Mouse (Mus musculus) liver, embryonic 14.5 days (tissue): ENCODE results near the gene Mrpl47.

ENCODE experiments used
- CTCF ChIP-seq: IDR thresholded peaks from 2 replicates; pipeline ENCODE4 v1.5.1; 2016; ENCODE audit warnings: antibody characterized with exemption, low read depth, control low read depth
- EP300 ChIP-seq: IDR thresholded peaks from 2 replicates; pipeline ENCODE4 v1.6.1; 2016; ENCODE audit warnings: antibody characterized with exemption, low read depth

DNA sequence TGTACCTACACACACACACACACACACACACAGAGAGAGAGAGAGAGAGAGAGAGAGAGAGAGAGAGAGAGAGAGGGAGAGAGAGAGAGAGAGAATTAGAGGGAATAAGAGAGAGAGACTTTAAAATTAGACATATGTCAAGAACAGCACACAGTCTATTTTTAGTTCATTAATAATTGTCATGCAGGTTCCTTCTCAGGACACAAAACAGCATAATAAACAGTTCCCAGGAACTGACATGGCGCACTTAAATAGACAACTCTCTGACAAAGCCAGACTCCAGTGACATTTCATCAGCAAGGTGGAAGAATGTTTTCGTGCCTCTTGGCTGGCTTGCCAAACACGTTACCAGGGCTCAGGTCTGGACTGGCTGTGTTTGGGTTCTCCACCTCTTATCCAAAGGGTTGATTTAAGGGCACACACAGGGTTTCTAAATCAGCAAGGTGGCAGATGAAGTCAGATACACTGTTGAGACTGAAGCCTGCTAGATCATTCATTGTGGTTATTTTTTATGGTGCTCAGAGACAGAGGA lies 17.0 kb upstream of the Mrpl47 start:
- TF ChIP-seq CTCF (no peak), EP300 (no peak)
